Mouse (Mus musculus) embryonic facial prominence, embryonic 15.5 days (tissue): Measurements from ENCODE around the gene Skap1. TPM values are rescaled to one million over a fixed set of nuclear protein-coding genes. Genes with fewer than 3 reads are reported as not detected.

Experiments used
- ATAC-seq: fragments of 200-750 bp; cut with Nextera tagmentation; 2 replicates; pipeline ENCODE4 v1.8.0; 2017; ENCODE audit warnings: low read depth, moderate TSS enrichment; ENCODE audit not compliant: insufficient number of reproducible peaks, low FRiP score, low TSS enrichment
- H3K27ac ChIP-seq: fragments of 300-500 bp; sonication (generic); replicated peaks from 2 replicates; pipeline ENCODE4 v1.5.1; 2015; ENCODE audit warnings: mild to moderate bottlenecking, inconsistent platforms
- H3K27me3 ChIP-seq: fragments of 300-500 bp; sonication (generic); 2 replicates; pipeline ENCODE4 v1.6.1; 2015; ENCODE audit warnings: inconsistent platforms
- H3K36me3 ChIP-seq: fragments of 300-500 bp; sonication (generic); 2 replicates; pipeline ENCODE4 v1.6.1; 2015; ENCODE audit warnings: mild to moderate bottlenecking, inconsistent platforms
- H3K4me1 ChIP-seq: fragments of 300-500 bp; sonication (generic); 2 replicates; pipeline ENCODE4 v1.6.1; 2015; ENCODE audit warnings: inconsistent platforms
- H3K4me2 ChIP-seq: fragments of 300-500 bp; sonication (generic); replicated peaks from 2 replicates; pipeline ENCODE4 v1.6.1; 2015; ENCODE audit warnings: mild to moderate bottlenecking, inconsistent platforms
- H3K4me3 ChIP-seq: fragments of 300-500 bp; sonication (generic); replicated peaks from 2 replicates; pipeline ENCODE4 v1.5.1; 2015; ENCODE audit warnings: mild to moderate bottlenecking, inconsistent platforms
- H3K9ac ChIP-seq: fragments of 300-500 bp; sonication (generic); 2 replicates; pipeline ENCODE4 v1.6.1; 2015; ENCODE audit warnings: inconsistent platforms
- H3K9me3 ChIP-seq: fragments of 300-500 bp; sonication (generic); replicated peaks from 2 replicates; pipeline ENCODE4 v1.6.1; 2016; ENCODE audit warnings: inconsistent platforms
- WGBS: fragments of 180-500 bp; shearing (Covaris S2); methylation state at CpG from one replicate; pipeline ENCODE4 v1.1.7; 2015; 5-methylcytosine and 5-hydroxymethylcytosine counted together
- polyA plus RNA-seq: library from polyadenylated mRNA; unstranded; fragments of >200 nt; fragmentation: Nextera tagmentation; extraction: Ambion mirVana; gene quantifications from 2 replicates; pipeline ENCODE4 v1.2.1, GENCODE M21; 2015

Gene Skap1
- polyA plus RNA-seq, 1 experiment from 2014 or later: 2.3 TPM

GRCm38 (mm10) chr11:96576491-96577427, 112.4 kb downstream of the Skap1 start:
- H3K27me3 ChIP-seq: peaks cover 12% of the 10 kb centered on the region
- WGBS: 55% methylated on average over 14 of the region's 14 CpGs
- no peaks in the 10 kb centered on the region for H3K36me3 ChIP-seq

GRCm38 (mm10) chr11:96578551-96579283, 114.3 kb downstream of the Skap1 start:
- Histone ChIP-seq H3K4me2 (peak overlapping the region; percentile 19; the same call in 1 of the 2 replicates), H3K27me3 (peaks cover 12% of the 10 kb centered on the region), H3K36me3 (no peaks in the 10 kb centered on the region), H3K27ac (no peak overlapping the region), H3K9ac (no peak overlapping the region), H3K4me1 (0 out of 2 replicates have a peak, but pooled peaks cover 4% of the 10 kb centered on the region), H3K4me3 (no peak overlapping the region), H3K9me3 (no peaks in the 10 kb centered on the region)
- 16% methylated on average over 25 of the region's 25 CpGs for WGBS
- no peak; the same call in 1 of the 2 replicates for ATAC-seq

More at GRCm38 (mm10) chr11:96576491-96577427, 112.4 kb downstream of the Skap1 start:
- Histone ChIP-seq H3K4me1 (0 out of 2 replicates have a peak, but pooled peaks cover under 1% of the 10 kb centered on the region), H3K9me3 (no peaks in the 10 kb centered on the region), H3K9ac (no peak overlapping the region), H3K27ac (no peak overlapping the region), H3K4me3 (no peak overlapping the region), H3K4me2 (no peak overlapping the region)
- ATAC-seq: no peak

GRCm38 (mm10) chr11:96581604-96582384, 117.4 kb downstream of the Skap1 start:
- H3K4me2 ChIP-seq: no peak overlapping the region
- 53% methylated on average over 10 of the region's 10 CpGs for WGBS
- H3K36me3 ChIP-seq: no peaks in the 10 kb centered on the region
- peaks cover 5% of the 10 kb centered on the region; the same call in 1 of the 2 replicates for H3K27me3 ChIP-seq
- H3K9ac ChIP-seq: no peak overlapping the region
- H3K9me3 ChIP-seq: no peaks in the 10 kb centered on the region
- 0 out of 2 replicates have a peak, but pooled peaks cover 4% of the 10 kb centered on the region for H3K4me1 ChIP-seq
- no peak for ATAC-seq
- H3K4me3 ChIP-seq: no peak overlapping the region
- no peak overlapping the region for H3K27ac ChIP-seq

GRCm38 (mm10) chr11:96582595-96582994, 118.2 kb downstream of the Skap1 start:
- Histone ChIP-seq H3K27me3 (peaks cover 4% of the 10 kb centered on the region; the same call in 1 of the 2 replicates), H3K4me3 (no peak overlapping the region), H3K9ac (no peak overlapping the region), H3K36me3 (no peaks in the 10 kb centered on the region), H3K4me1 (0 out of 2 replicates have a peak, but pooled peaks cover 4% of the 10 kb centered on the region), H3K27ac (no peak overlapping the region), H3K4me2 (no peak overlapping the region), H3K9me3 (no peaks in the 10 kb centered on the region)
- 42% methylated on average over 10 of the region's 10 CpGs for WGBS
- no peak for ATAC-seq

GRCm38 (mm10) chr11:96589828-96590227, 125.4 kb downstream of the Skap1 start:
- no peak overlapping the region for H3K9ac ChIP-seq
- H3K4me2 ChIP-seq: no peak overlapping the region
- H3K36me3 ChIP-seq: no peaks in the 10 kb centered on the region
- no peak for ATAC-seq
- H3K27me3 ChIP-seq: 0 out of 2 replicates have a peak, but pooled peaks cover 2% of the 10 kb centered on the region
- WGBS: 71% methylated on average over 3 of the region's 3 CpGs
- no peak overlapping the region for H3K4me3 ChIP-seq
- H3K9me3 ChIP-seq: no peaks in the 10 kb centered on the region
- H3K27ac ChIP-seq: no peak overlapping the region
- H3K4me1 ChIP-seq: no peaks in the 10 kb centered on the region

- 41% methylated on average over 12 of the region's 12 CpGs for WGBS
- Histone ChIP-seq H3K4me3 (no peak overlapping the region), H3K9ac (no peak overlapping the region), H3K4me2 (no peak overlapping the region), H3K27ac (no peak overlapping the region), H3K27me3 (peaks cover 5% of the 10 kb centered on the region; the same call in 1 of the 2 replicates), H3K9me3 (no peaks in the 10 kb centered on the region), H3K36me3 (no peaks in the 10 kb centered on the region), H3K4me1 (no peaks in the 10 kb centered on the region)
- no peak for ATAC-seq
Observed at GRCm38 (mm10) chr11:96595890-96596289, 131.5 kb downstream of the Skap1 start.

- no peaks in the 10 kb centered on the region for H3K36me3 ChIP-seq
- H3K9ac ChIP-seq: no peak overlapping the region
- H3K4me3 ChIP-seq: no peak overlapping the region
- no peaks in the 10 kb centered on the region for H3K9me3 ChIP-seq
- no peak overlapping the region for H3K4me2 ChIP-seq
- WGBS: 52% methylated on average over 6 of the region's 6 CpGs
- H3K27ac ChIP-seq: no peak overlapping the region
- peaks cover 5% of the 10 kb centered on the region; the same call in 1 of the 2 replicates for H3K27me3 ChIP-seq
- no peaks in the 10 kb centered on the region for H3K4me1 ChIP-seq
- ATAC-seq: no peak
Observed at GRCm38 (mm10) chr11:96596301-96596700, 131.9 kb downstream of the Skap1 start.

- no peak overlapping the region for H3K27ac ChIP-seq
- H3K27me3 ChIP-seq: peaks cover 3% of the 10 kb centered on the region; the same call in 1 of the 2 replicates
- H3K9ac ChIP-seq: no peak overlapping the region
- WGBS: 76% methylated on average over 3 of the region's 3 CpGs
- no peak overlapping the region for H3K4me3 ChIP-seq
- H3K9me3 ChIP-seq: no peaks in the 10 kb centered on the region
- no peaks in the 10 kb centered on the region for H3K4me1 ChIP-seq
- no peaks in the 10 kb centered on the region for H3K36me3 ChIP-seq
- H3K4me2 ChIP-seq: no peak overlapping the region
- ATAC-seq: no peak
Observed at GRCm38 (mm10) chr11:96602806-96603205, 138.4 kb downstream of the Skap1 start.

GRCm38 (mm10) chr11:96604306-96604705, 139.9 kb downstream of the Skap1 start:
- no peak overlapping the region for H3K27ac ChIP-seq

GRCm38 (mm10) chr11:96604751-96605450, 140.5 kb downstream of the Skap1 start:
- Histone ChIP-seq H3K9ac (no peak overlapping the region), H3K27me3 (peaks cover 3% of the 10 kb centered on the region; the same call in 1 of the 2 replicates), H3K4me1 (no peaks in the 10 kb centered on the region), H3K4me2 (no peak overlapping the region), H3K27ac (no peak overlapping the region), H3K36me3 (no peaks in the 10 kb centered on the region), H3K9me3 (no peaks in the 10 kb centered on the region), H3K4me3 (no peak overlapping the region)
- WGBS: 53% methylated on average over 7 of the region's 7 CpGs
- no peak for ATAC-seq

More at GRCm38 (mm10) chr11:96604306-96604705, 139.9 kb downstream of the Skap1 start:
- no peak for ATAC-seq
- no peak overlapping the region for H3K9ac ChIP-seq
- H3K27me3 ChIP-seq: peaks cover 3% of the 10 kb centered on the region; the same call in 1 of the 2 replicates
- H3K4me1 ChIP-seq: no peaks in the 10 kb centered on the region
- no peaks in the 10 kb centered on the region for H3K36me3 ChIP-seq
- no peak overlapping the region for H3K4me2 ChIP-seq
- H3K4me3 ChIP-seq: no peak overlapping the region
- WGBS: 50% methylated on average over 6 of the region's 6 CpGs
- no peaks in the 10 kb centered on the region for H3K9me3 ChIP-seq
